Comparison of ENCODE assay signal across 21 mouse cellular contexts in genomic region chr14:102907411-102908103, GRCm38 (mm10).
DNase-seq lines count a peak whose midpoint lies in the region; ATAC-seq and TF ChIP-seq lines count a peak whose summit lies in the region.
"Had no signal": no experiment of that assay in that cellular context is flagged by ENCODE, and none has a peak within 500 bp of the region (broad histone marks: within the 10 kb centered on the region; RNA-seq: fewer than 3 reads in every experiment).

No protein-coding gene starts in this region.

- H3K4me1 ChIP-seq in lung, postnatal 0 days (ENCODE audit: insufficient read depth, low read depth, low read length): no peaks in the 10 kb centered on the region
- no peaks in the 10 kb centered on the region; the same call in 1 of the 2 replicates for H3K4me1 ChIP-seq in lung, adult 2 months (ENCODE audit: control insufficient read depth, insufficient read depth, low read length)
- no peaks in the 10 kb centered on the region for H3K4me1 ChIP-seq in small intestine, adult 2 months (ENCODE audit: control insufficient read depth, insufficient read depth, insufficient read length, low read length)
- H3K4me1 ChIP-seq in midbrain, embryonic 10.5 days: no peaks in the 10 kb centered on the region
- H3K4me1 ChIP-seq: hindbrain, embryonic 15.5 days had no signal

- no peak overlapping the region for H3K27ac ChIP-seq in lung, postnatal 0 days (ENCODE audit: low read length)
- 0 out of 2 replicates have a peak overlapping the region, but pooled peaks have one; percentile 5 for H3K27ac ChIP-seq in small intestine, adult 2 months (ENCODE audit: insufficient read depth, low read depth, low read length)
- no peak overlapping the region for H3K27ac ChIP-seq in midbrain, embryonic 10.5 days (replicated peaks)
- H3K27ac ChIP-seq: embryonic facial prominence, embryonic 15.5 days; forebrain, embryonic 10.5 days; heart, adult 2 months; hindbrain, embryonic 15.5 days; kidney, postnatal 0 days; limb, embryonic 15.5 days; midbrain, embryonic 13.5 days; stomach, postnatal 0 days had no signal

- no peaks in the 10 kb centered on the region for H3K36me3 ChIP-seq in lung, postnatal 0 days (ENCODE audit: insufficient read depth, low read length)
- H3K36me3 ChIP-seq in small intestine, adult 2 months (ENCODE audit: control insufficient read depth, insufficient read depth, low read length): no peaks in the 10 kb centered on the region
- H3K36me3 ChIP-seq in midbrain, embryonic 10.5 days: no peaks in the 10 kb centered on the region
- H3K36me3 ChIP-seq: embryonic facial prominence, embryonic 15.5 days; forebrain, embryonic 10.5 days; hindbrain, embryonic 15.5 days; limb, embryonic 15.5 days; midbrain, embryonic 13.5 days had no signal

- no peak overlapping the region for H3K4me2 ChIP-seq in lung, postnatal 0 days (replicated peaks; ENCODE audit: low read depth, low read length)
- H3K4me2 ChIP-seq: embryonic facial prominence, embryonic 15.5 days; hindbrain, embryonic 15.5 days; limb, embryonic 15.5 days; midbrain, embryonic 13.5 days had no signal

- no peak for TF ChIP-seq EP300 in lung, postnatal 0 days (IDR thresholded peaks at IDR 0.05)

- no peaks in the 10 kb centered on the region for H3K27me3 ChIP-seq in lung, postnatal 0 days (replicated peaks; ENCODE audit: insufficient read depth, low read length)
- H3K27me3 ChIP-seq in small intestine, adult 2 months (ENCODE audit: control insufficient read depth, insufficient read depth, low read length): no peaks in the 10 kb centered on the region
- H3K27me3 ChIP-seq in midbrain, embryonic 10.5 days (ENCODE audit: low read depth, poor library complexity, severe bottlenecking): no peaks in the 10 kb centered on the region
- H3K27me3 ChIP-seq: embryonic facial prominence, embryonic 15.5 days; hindbrain, embryonic 15.5 days; limb, embryonic 15.5 days; midbrain, embryonic 13.5 days had no signal

- H3K4me3 ChIP-seq in lung, postnatal 0 days (ENCODE audit: low read depth, low read length): no peak overlapping the region
- no peak overlapping the region for H3K4me3 ChIP-seq in lung, adult 2 months (replicated peaks; ENCODE audit: extremely low read depth, low read depth, low read length)
- no peak overlapping the region for H3K4me3 ChIP-seq in small intestine, adult 2 months (ENCODE audit: low read depth, low read length)
- no peak overlapping the region for H3K4me3 ChIP-seq in midbrain, embryonic 10.5 days
- H3K4me3 ChIP-seq: embryonic facial prominence, embryonic 15.5 days; forebrain, embryonic 10.5 days; heart, adult 2 months; hindbrain, embryonic 15.5 days; limb, embryonic 15.5 days; midbrain, embryonic 13.5 days; myocyte had no signal

- DNase-seq in lung, postnatal 0 days (ENCODE audit: low spot score): peak; percentile 19
- DNase-seq in lung, adult 2 months: no peak
- DNase-seq in MEL-GATA-1-ER (ENCODE audit: extremely low read depth, low read depth): peak; percentile 43
- DNase-seq in midbrain, embryonic 10.5 days (ENCODE audit: low spot score): no peak
- DNase-seq in ovary, adult 18-20 months (ENCODE audit: low spot score): no peak
- DNase-seq: adrenal gland, postnatal 25 days; cerebellum, adult 9-11 months; embryo, embryonic 11 days; lung, postnatal 14 days had no signal

- no peak for ATAC-seq in lung, postnatal 0 days
- ATAC-seq in granulocyte monocyte progenitor cell, adult 5-6 weeks (replicated peaks; ENCODE audit: poor library complexity, severe bottlenecking): peak; percentile 65
- ATAC-seq: intestine, embryonic 16.5 days; midbrain, embryonic 13.5 days had no signal

- no peaks in the 10 kb centered on the region for H3K9me3 ChIP-seq in lung, postnatal 0 days (ENCODE audit: low read length)
- H3K9me3 ChIP-seq in midbrain, embryonic 10.5 days (replicated peaks): no peaks in the 10 kb centered on the region
- H3K9me3 ChIP-seq: embryonic facial prominence, embryonic 15.5 days; forebrain, embryonic 10.5 days; hindbrain, embryonic 15.5 days; limb, embryonic 15.5 days; midbrain, embryonic 13.5 days had no signal

- TF ChIP-seq CTCF in lung, postnatal 0 days (IDR thresholded peaks at IDR 0.05): no peak
- TF ChIP-seq CTCF in lung, adult 2 months (IDR thresholded peaks at IDR 0.05; ENCODE audit: insufficient read depth, low read length): no peak
- no peak for TF ChIP-seq CTCF in small intestine, adult 2 months (IDR thresholded peaks at IDR 0.05; ENCODE audit: extremely low read depth, insufficient read length, insufficient replicate concordance, low read depth, low read length)

- WGBS in lung, postnatal 0 days: 77% methylated on average over 6 of the region's 6 CpGs
- 76% methylated on average over 6 of the region's 6 CpGs for WGBS in lung, adult 2 months
- 76% methylated on average over 6 of the region's 6 CpGs for WGBS in small intestine, adult 2 months
- 83% methylated on average over 6 of the region's 6 CpGs for WGBS in midbrain, embryonic 10.5 days

- no peak overlapping the region for H3K9ac ChIP-seq in lung, postnatal 0 days (replicated peaks; ENCODE audit: low read depth)
- H3K9ac ChIP-seq: embryonic facial prominence, embryonic 15.5 days; hindbrain, embryonic 15.5 days; limb, embryonic 15.5 days; midbrain, embryonic 13.5 days had no signal

- no peak for TF ChIP-seq POLR2A in lung, adult 2 months (IDR thresholded peaks at IDR 0.05; ENCODE audit: borderline replicate concordance, extremely low read depth, low read depth, low read length)
- TF ChIP-seq POLR2A in small intestine, adult 2 months (IDR thresholded peaks at IDR 0.05; ENCODE audit: low read depth, low read length): no peak

Comparison
In these comparisons a context has a peak if more than half of its experiments do, and no peak if none do; other contexts are left out.
1. DNase-seq: peak in lung, postnatal 0 days (single experiment) and MEL-GATA-1-ER (single experiment); none in lung, adult 2 months (single experiment), midbrain, embryonic 10.5 days (single experiment) and ovary, adult 18-20 months (single experiment).